Mouse (Mus musculus): ENCODE measurements around the gene Snx32. TPM values are rescaled to one million over a fixed set of nuclear protein-coding genes. Genes with fewer than 3 reads are reported as not detected.

Snx32 gene
- polyA plus RNA-seq, 1 experiment from 2014 or later = 11.9 TPM

- Histone ChIP-seq H3K9ac (no peak overlapping the region), H3K27me3 (0 out of 2 replicates have a peak, but pooled peaks cover 13% of the 10 kb centered on the region), H3K36me3 (no peaks in the 10 kb centered on the region), H3K4me2 (replicated peaks) (no peak overlapping the region), H3K4me3 (no peak overlapping the region), H3K27ac (no peak overlapping the region), H3K9me3 (no peaks in the 10 kb centered on the region), H3K4me1 (peaks cover 8% of the 10 kb centered on the region)
- ATAC-seq (ENCODE audit: insufficient number of reproducible peaks, insufficient read depth, low FRiP score, low TSS enrichment) = no peak
- WGBS = 70% methylated on average over 8 of the region's 8 CpGs
Observed at GRCm38 (mm10) chr19:5532520-5532919, 22.2 kb upstream of the Snx32 start.

DNA sequence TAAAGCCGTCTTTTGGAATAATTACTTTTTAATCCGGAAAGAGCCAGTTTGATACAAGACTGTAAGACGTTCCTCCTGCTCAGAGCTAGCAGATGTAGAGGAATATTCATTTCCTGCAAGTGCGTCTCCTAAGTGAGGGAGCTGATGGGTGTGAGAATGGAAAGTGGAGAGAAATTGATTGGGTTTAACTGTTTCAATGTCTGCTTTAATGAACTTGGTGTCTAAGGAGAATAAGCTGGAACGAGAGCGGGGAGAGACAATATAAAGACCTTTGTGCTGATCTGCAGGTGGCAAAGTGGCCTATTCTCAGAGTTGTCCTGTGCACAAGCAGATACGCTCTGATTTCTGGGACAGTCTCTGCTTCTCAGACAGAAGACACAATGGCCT lies 19.8 kb upstream of the Snx32 start:
- WGBS = 57% methylated on average over 7 of the region's 7 CpGs
- H3K4me2 ChIP-seq (replicated peaks) = no peak overlapping the region
- H3K36me3 ChIP-seq = no peaks in the 10 kb centered on the region
- H3K27ac ChIP-seq = no peak overlapping the region
- no peak for ATAC-seq (ENCODE audit: insufficient number of reproducible peaks, insufficient read depth, low FRiP score, low TSS enrichment)
- H3K9me3 ChIP-seq = no peaks in the 10 kb centered on the region
- peaks cover 8% of the 10 kb centered on the region for H3K4me1 ChIP-seq
- H3K27me3 ChIP-seq = 0 out of 2 replicates have a peak, but pooled peaks cover 8% of the 10 kb centered on the region
- H3K9ac ChIP-seq = no peak overlapping the region
- H3K4me3 ChIP-seq = no peak overlapping the region

GRCm38 (mm10) chr19:5529325-5530137 lies 19.2 kb upstream of the Snx32 start:
- no peak overlapping the region for H3K9ac ChIP-seq
- H3K9me3 ChIP-seq = no peaks in the 10 kb centered on the region
- ATAC-seq (ENCODE audit: insufficient number of reproducible peaks, insufficient read depth, low FRiP score, low TSS enrichment) = peak; percentile 89
- 10% methylated on average over 20 of the region's 20 CpGs for WGBS
- H3K4me3 ChIP-seq = no peak overlapping the region
- H3K27ac ChIP-seq = no peak overlapping the region
- H3K36me3 ChIP-seq = no peaks in the 10 kb centered on the region
- peak overlapping the region; percentile 43 for H3K4me2 ChIP-seq (replicated peaks)
- 0 out of 2 replicates have a peak, but pooled peaks cover 8% of the 10 kb centered on the region for H3K27me3 ChIP-seq
- peaks cover 8% of the 10 kb centered on the region for H3K4me1 ChIP-seq

DNA sequence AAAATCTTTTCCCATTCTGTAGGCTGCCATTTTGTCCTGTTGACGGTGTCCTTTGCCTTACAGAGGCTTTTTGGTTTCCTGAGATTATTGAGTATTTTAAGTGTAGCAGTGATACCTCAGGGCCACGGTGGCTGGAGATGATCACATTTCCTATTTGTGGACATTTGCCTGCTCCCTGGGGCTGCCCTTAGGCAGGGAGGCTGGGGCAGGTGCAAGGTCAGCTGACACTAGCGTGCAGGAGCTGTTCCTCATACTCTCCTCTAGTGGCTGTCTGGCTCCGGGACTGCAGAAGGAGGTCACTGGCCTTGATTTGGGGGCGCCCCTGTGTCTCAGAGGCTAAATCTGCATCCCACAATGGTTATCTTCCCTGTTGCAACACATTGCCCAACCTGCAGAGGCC lies 14.9 kb upstream of the Snx32 start:
- Histone ChIP-seq H3K27ac (no peak overlapping the region), H3K9me3 (no peaks in the 10 kb centered on the region), H3K4me3 (no peak overlapping the region), H3K4me2 (replicated peaks) (no peak overlapping the region), H3K4me1 (peaks cover 8% of the 10 kb centered on the region), H3K9ac (no peak overlapping the region), H3K27me3 (no peaks in the 10 kb centered on the region), H3K36me3 (no peaks in the 10 kb centered on the region)
- ATAC-seq (ENCODE audit: insufficient number of reproducible peaks, insufficient read depth, low FRiP score, low TSS enrichment) = no peak
- WGBS = 68% methylated on average over 5 of the region's 5 CpGs

GRCm38 (mm10) chr19:5518721-5519120 lies 8.4 kb upstream of the Snx32 start:
- no peak for ATAC-seq (ENCODE audit: insufficient number of reproducible peaks, insufficient read depth, low FRiP score, low TSS enrichment)
- WGBS = 78% methylated on average over 3 of the region's 3 CpGs

GRCm38 (mm10) chr19:5516906-5517505 lies 6.7 kb upstream of the Snx32 start:
- no peak for ATAC-seq (ENCODE audit: insufficient number of reproducible peaks, insufficient read depth, low FRiP score, low TSS enrichment)
- H3K4me3 ChIP-seq = no peak overlapping the region
- no peak overlapping the region for H3K4me2 ChIP-seq (replicated peaks)
- no peaks in the 10 kb centered on the region for H3K9me3 ChIP-seq
- H3K9ac ChIP-seq = no peak overlapping the region
- no peaks in the 10 kb centered on the region for H3K4me1 ChIP-seq
- no peaks in the 10 kb centered on the region for H3K27me3 ChIP-seq
- H3K36me3 ChIP-seq = no peaks in the 10 kb centered on the region
- H3K27ac ChIP-seq = no peak overlapping the region
- WGBS = 81% methylated on average over 8 of the region's 8 CpGs

More at GRCm38 (mm10) chr19:5518721-5519120, 8.4 kb upstream of the Snx32 start:
- Histone ChIP-seq H3K4me3 (no peak overlapping the region), H3K9me3 (no peaks in the 10 kb centered on the region), H3K27me3 (no peaks in the 10 kb centered on the region), H3K36me3 (no peaks in the 10 kb centered on the region), H3K27ac (no peak overlapping the region), H3K9ac (no peak overlapping the region), H3K4me2 (replicated peaks) (no peak overlapping the region), H3K4me1 (no peaks in the 10 kb centered on the region)

GRCm38 (mm10) chr19:5515840-5516777 lies 5.8 kb upstream of the Snx32 start:
- 80% methylated on average over 7 of the region's 7 CpGs for WGBS
- ATAC-seq (ENCODE audit: insufficient number of reproducible peaks, insufficient read depth, low FRiP score, low TSS enrichment) = no peak

GRCm38 (mm10) chr19:5513005-5513349 lies 2.6 kb upstream of the Snx32 start:
- Histone ChIP-seq H3K36me3 (no peaks in the 10 kb centered on the region), H3K9me3 (no peaks in the 10 kb centered on the region), H3K27ac (no peak overlapping the region), H3K9ac (no peak overlapping the region), H3K27me3 (no peaks in the 10 kb centered on the region), H3K4me3 (no peak overlapping the region), H3K4me1 (no peaks in the 10 kb centered on the region), H3K4me2 (replicated peaks) (no peak overlapping the region)
- 76% methylated on average over 3 of the region's 3 CpGs for WGBS
- no peak for ATAC-seq (ENCODE audit: insufficient number of reproducible peaks, insufficient read depth, low FRiP score, low TSS enrichment)

More at GRCm38 (mm10) chr19:5515840-5516777, 5.8 kb upstream of the Snx32 start:
- no peaks in the 10 kb centered on the region for H3K9me3 ChIP-seq
- H3K27ac ChIP-seq = no peak overlapping the region
- H3K4me3 ChIP-seq = no peak overlapping the region
- H3K4me2 ChIP-seq (replicated peaks) = no peak overlapping the region
- H3K27me3 ChIP-seq = no peaks in the 10 kb centered on the region
- H3K4me1 ChIP-seq = no peaks in the 10 kb centered on the region
- H3K9ac ChIP-seq = no peak overlapping the region
- H3K36me3 ChIP-seq = no peaks in the 10 kb centered on the region

GRCm38 (mm10) chr19:5512091-5513004 lies 2.0 kb upstream of the Snx32 start:
- no peak overlapping the region for H3K9ac ChIP-seq
- no peak overlapping the region for H3K27ac ChIP-seq
- no peak overlapping the region for H3K4me3 ChIP-seq
- H3K9me3 ChIP-seq = no peaks in the 10 kb centered on the region
- WGBS = 87% methylated on average over 12 of the region's 12 CpGs
- no peaks in the 10 kb centered on the region for H3K4me1 ChIP-seq
- no peaks in the 10 kb centered on the region for H3K36me3 ChIP-seq
- ATAC-seq (ENCODE audit: insufficient number of reproducible peaks, insufficient read depth, low FRiP score, low TSS enrichment) = no peak
- no peak overlapping the region for H3K4me2 ChIP-seq (replicated peaks)
- no peaks in the 10 kb centered on the region for H3K27me3 ChIP-seq

- Histone ChIP-seq H3K4me1 (no peaks in the 10 kb centered on the region), H3K4me2 (replicated peaks) (peak overlapping the region; percentile 64), H3K9ac (peak overlapping the region; percentile 46), H3K27me3 (no peaks in the 10 kb centered on the region), H3K9me3 (no peaks in the 10 kb centered on the region), H3K36me3 (no peaks in the 10 kb centered on the region), H3K27ac (no peak overlapping the region), H3K4me3 (peak overlapping the region; percentile 40)
- ATAC-seq (ENCODE audit: insufficient number of reproducible peaks, insufficient read depth, low FRiP score, low TSS enrichment) = no peak
- WGBS = 50% methylated on average over 14 of the region's 15 CpGs
Observed at GRCm38 (mm10) chr19:5511074-5511632, 815 bp upstream of the Snx32 start.
